Mouse (Mus musculus) lung, embryonic 14.5 days (tissue): ENCODE data around the gene Prss28. TPM values are rescaled to one million over a fixed set of nuclear protein-coding genes. Genes with fewer than 3 reads are reported as not detected.
A peak's percentile ranks its signal among the peaks of the same experiment; 100 is the strongest.

Experiments used
- ATAC-seq: fragments of 200-750 bp; cut with Nextera tagmentation; 2 replicates; pipeline ENCODE4 v1.8.0; 2017; ENCODE audit warnings: mild to moderate bottlenecking, moderate TSS enrichment, moderate library complexity; ENCODE audit not compliant: insufficient read depth
- DNase-seq: peaks from one replicate; pipeline ENCODE4 v3.0.0-alpha.2; 2015
- H3K27ac ChIP-seq: fragments of 300-500 bp; sonication (generic); 2 replicates; pipeline ENCODE4 v1.5.1; 2014; ENCODE audit warnings: low read depth, mild to moderate bottlenecking, moderate library complexity
- H3K27me3 ChIP-seq: fragments of 300-500 bp; sonication (generic); 2 replicates; pipeline ENCODE4 v1.6.1; 2014; ENCODE audit warnings: low read length, control low read depth; ENCODE audit not compliant: insufficient read depth
- H3K36me3 ChIP-seq: fragments of 300-500 bp; sonication (generic); 2 replicates; pipeline ENCODE4 v1.6.1; 2014; ENCODE audit warnings: control low read depth; ENCODE audit not compliant: insufficient read depth
- H3K4me1 ChIP-seq: fragments of 300-500 bp; sonication (generic); 2 replicates; pipeline ENCODE4 v1.6.1; 2014; ENCODE audit warnings: antibody characterized with exemption, control low read depth; ENCODE audit not compliant: insufficient read depth
- H3K4me2 ChIP-seq: fragments of 300-500 bp; sonication (generic); 2 replicates; pipeline ENCODE4 v1.6.1; 2014; ENCODE audit warnings: mild to moderate bottlenecking
- H3K4me3 ChIP-seq: fragments of 300-500 bp; sonication (generic); 2 replicates; pipeline ENCODE4 v1.5.1; 2014; ENCODE audit warnings: low read depth, low read length
- H3K9ac ChIP-seq: fragments of 300-500 bp; sonication (generic); 2 replicates; pipeline ENCODE4 v1.6.1; 2014
- H3K9me3 ChIP-seq: fragments of 300-500 bp; sonication (generic); 2 replicates; pipeline ENCODE4 v1.6.1; 2016; ENCODE audit warnings: low read depth, low read length, control low read depth
- CTCF ChIP-seq: IDR thresholded peaks from 2 replicates; pipeline ENCODE4 v1.5.1; 2016; ENCODE audit warnings: antibody characterized with exemption, low read depth
- WGBS: fragments of 180-500 bp; shearing (Covaris S2); extraction: QIAGEN DNeasy Blood & Tissue Kit; methylation state at CpG from one replicate; pipeline ENCODE4 v1.1.7; 2014; 5-methylcytosine and 5-hydroxymethylcytosine counted together
- polyA plus RNA-seq: library from polyadenylated mRNA; unstranded; fragments of >200 nt; fragmentation: Nextera tagmentation; extraction: Ambion mirVana; gene quantifications from 2 replicates; pipeline ENCODE4 v1.2.1, GENCODE M21; 2014

Prss28 gene
- polyA plus RNA-seq, 1 experiment from 2014 or later = not detected

DNA sequence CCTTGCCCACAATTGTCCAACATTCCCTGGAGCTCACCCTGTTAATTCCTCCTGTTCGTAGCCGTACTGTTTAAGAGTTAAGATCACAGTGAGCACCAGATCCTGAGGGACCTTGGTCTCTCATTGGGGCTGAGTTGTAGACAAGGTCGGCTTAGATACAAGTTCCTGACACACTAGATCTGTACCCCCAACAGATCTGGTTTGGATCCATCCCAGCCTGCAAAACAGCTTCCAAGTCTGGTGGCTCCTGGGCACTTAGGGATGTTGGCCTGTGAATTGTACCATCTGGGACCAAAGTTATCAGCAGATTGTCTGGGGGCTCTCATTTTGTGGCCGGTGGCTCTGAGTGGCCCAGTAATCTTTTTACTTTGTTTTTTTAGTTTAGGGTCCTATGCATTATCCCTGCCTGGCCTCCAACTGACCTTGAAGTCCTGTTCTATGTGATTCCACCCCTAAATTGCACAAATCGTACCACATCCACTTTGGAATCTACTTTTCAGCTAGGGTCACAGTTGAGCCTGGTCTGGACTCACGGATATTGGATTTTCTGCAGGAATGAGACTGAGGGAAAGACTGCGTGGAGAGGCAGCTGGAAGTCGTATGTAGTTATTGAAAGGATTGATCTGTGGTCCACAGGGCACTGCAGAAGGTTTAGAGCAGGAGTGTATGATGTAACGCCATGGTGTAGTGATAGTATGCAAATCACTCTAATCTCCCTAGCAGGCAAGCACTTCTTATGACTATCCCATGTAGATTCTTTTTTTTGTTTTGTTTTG, 33.7 kb upstream of the Prss28 start, which contains the start of gene Ube2i:
Gene Ube2i (minus strand): TSS at position 52 of the 776 bp plus-strand sequence.
- WGBS = 78% methylated on average over 9 of the region's 9 CpGs
- Histone ChIP-seq H3K9ac (peak within 1 kb of the TSS; percentile 100), H3K4me2 (peak within 1 kb of the TSS; percentile 83), H3K36me3 (peaks cover 12% of the 10 kb centered on the region), H3K27ac (peak within 1 kb of the TSS; percentile 99), H3K27me3 (no peaks in the 10 kb centered on the region), H3K4me3 (peak within 1 kb of the TSS; percentile 100), H3K9me3 (no peaks in the 10 kb centered on the region), H3K4me1 (no peaks in the 10 kb centered on the region; the same call in 1 of the 2 replicates)
- DNase-seq = no peak
- no peak for TF ChIP-seq CTCF
- no peak for ATAC-seq

DNA sequence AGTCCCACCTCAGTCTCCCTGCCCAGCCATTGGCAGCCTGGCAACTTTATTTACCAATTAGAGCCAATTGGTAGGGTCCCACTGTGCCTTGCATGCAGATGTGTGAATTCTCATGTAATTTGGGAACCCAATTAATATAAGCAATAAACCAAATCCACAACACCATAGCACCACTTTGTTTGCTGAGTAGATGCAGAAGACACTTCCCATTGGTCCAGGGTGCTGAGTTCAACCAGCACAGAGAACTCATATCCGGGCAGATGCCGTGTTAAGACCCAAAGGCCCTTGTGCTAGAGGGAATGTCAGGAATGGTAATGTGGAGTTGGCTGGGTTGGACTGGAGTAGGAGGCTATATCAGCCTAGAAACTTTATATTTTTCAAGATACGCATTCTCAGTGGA, 32.6 kb upstream of the Prss28 start:
- H3K36me3 ChIP-seq = peaks cover 3% of the 10 kb centered on the region; the same call in 1 of the 2 replicates
- 94% methylated on average over 3 of the region's 3 CpGs for WGBS
- no peak overlapping the region for H3K9ac ChIP-seq
- no peak overlapping the region for H3K27ac ChIP-seq
- H3K27me3 ChIP-seq = no peaks in the 10 kb centered on the region
- H3K4me2 ChIP-seq = no peak overlapping the region
- H3K4me3 ChIP-seq = no peak overlapping the region
- H3K4me1 ChIP-seq = no peaks in the 10 kb centered on the region; the same call in 1 of the 2 replicates
- no peak for TF ChIP-seq CTCF
- DNase-seq = no peak
- H3K9me3 ChIP-seq = no peaks in the 10 kb centered on the region
- ATAC-seq = no peak

DNA sequence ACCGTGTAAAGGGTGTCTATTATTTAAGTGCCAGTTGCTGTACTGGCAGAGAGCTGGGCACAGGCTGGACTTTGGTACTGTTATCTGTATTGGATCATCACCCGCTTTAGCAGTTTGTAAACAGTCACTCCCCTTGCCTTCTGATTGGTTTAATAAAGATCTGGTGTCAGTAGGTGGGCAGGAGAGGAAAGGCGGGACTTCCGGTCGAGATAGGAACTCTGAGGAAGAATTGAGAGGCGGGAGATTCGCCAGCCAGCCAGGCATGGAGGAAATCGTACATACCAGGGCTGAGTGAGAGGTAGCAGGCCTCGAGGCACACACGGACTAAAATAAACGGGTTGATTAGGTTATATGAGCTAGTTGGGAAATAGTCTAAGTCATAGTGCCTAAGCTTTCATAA, 26.3 kb upstream of the Prss28 start:
- ATAC-seq = no peak
- H3K4me3 ChIP-seq = no peak overlapping the region
- WGBS = 33% methylated on average over 11 of the region's 11 CpGs
- H3K9ac ChIP-seq = no peak overlapping the region
- H3K9me3 ChIP-seq = no peaks in the 10 kb centered on the region
- no peaks in the 10 kb centered on the region for H3K27me3 ChIP-seq
- no peaks in the 10 kb centered on the region for H3K36me3 ChIP-seq
- DNase-seq = peak; percentile 51
- H3K4me2 ChIP-seq = no peak overlapping the region
- no peaks in the 10 kb centered on the region for H3K4me1 ChIP-seq
- no peak for TF ChIP-seq CTCF
- H3K27ac ChIP-seq = no peak overlapping the region

DNA sequence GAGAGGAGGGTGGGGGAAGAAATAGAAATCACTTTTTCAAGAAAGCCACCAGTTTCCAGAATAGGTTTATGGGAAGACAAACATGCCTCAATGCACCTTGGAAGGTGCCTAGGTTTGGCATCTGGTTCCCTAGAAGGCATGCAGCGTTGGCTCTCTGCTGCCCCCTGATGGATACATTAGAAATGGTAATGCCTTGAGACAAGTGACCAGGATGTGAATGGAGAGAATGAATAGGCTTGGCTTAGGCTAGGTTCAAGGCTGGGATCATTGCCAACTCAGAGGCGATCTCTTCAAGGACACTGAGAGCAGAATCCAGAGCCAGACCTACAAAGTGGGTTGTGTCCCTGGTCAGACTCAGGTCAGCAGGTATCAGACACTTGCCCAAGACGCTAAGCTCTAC, 23.4 kb upstream of the Prss28 start:
- H3K27ac ChIP-seq = no peak overlapping the region
- no peaks in the 10 kb centered on the region for H3K9me3 ChIP-seq
- peak; percentile 96 for TF ChIP-seq CTCF
- DNase-seq (peak; percentile 86), ATAC-seq (0 out of 2 replicates have a peak, but pooled peaks have one; percentile 31)
- no peak overlapping the region for H3K4me2 ChIP-seq
- no peak overlapping the region for H3K9ac ChIP-seq
- no peaks in the 10 kb centered on the region for H3K27me3 ChIP-seq
- H3K4me1 ChIP-seq = no peaks in the 10 kb centered on the region
- H3K36me3 ChIP-seq = no peaks in the 10 kb centered on the region
- 16% methylated on average over 3 of the region's 3 CpGs for WGBS
- H3K4me3 ChIP-seq = no peak overlapping the region

DNA sequence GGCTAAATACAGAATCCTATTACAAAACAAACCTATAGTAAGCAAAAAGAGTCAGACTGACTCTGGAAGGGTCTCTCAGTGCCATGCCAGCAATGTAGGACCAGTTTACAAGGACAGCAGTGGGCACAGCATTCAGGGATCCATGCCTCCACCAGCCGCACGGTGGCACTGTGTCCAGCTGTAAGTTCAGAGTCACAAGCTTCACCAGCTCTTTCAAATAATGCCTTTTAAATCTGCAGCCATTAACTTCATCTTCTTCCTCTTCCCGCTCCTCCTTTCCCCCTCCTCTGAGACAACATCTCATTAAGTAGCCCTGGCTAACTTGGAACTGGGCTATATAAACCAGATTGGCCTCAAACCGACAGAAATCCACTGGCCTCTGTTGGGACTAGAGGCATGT, 19.6 kb upstream of the Prss28 start:
- no peak overlapping the region for H3K4me2 ChIP-seq
- peak; percentile 80 for TF ChIP-seq CTCF
- no peaks in the 10 kb centered on the region for H3K9me3 ChIP-seq
- no peak overlapping the region for H3K4me3 ChIP-seq
- 30% methylated on average over 4 of the region's 4 CpGs for WGBS
- no peaks in the 10 kb centered on the region for H3K36me3 ChIP-seq
- no peaks in the 10 kb centered on the region for H3K4me1 ChIP-seq
- ATAC-seq (no peak), DNase-seq (peak; percentile 72)
- H3K27me3 ChIP-seq = no peaks in the 10 kb centered on the region
- no peak overlapping the region for H3K27ac ChIP-seq
- H3K9ac ChIP-seq = no peak overlapping the region

DNA sequence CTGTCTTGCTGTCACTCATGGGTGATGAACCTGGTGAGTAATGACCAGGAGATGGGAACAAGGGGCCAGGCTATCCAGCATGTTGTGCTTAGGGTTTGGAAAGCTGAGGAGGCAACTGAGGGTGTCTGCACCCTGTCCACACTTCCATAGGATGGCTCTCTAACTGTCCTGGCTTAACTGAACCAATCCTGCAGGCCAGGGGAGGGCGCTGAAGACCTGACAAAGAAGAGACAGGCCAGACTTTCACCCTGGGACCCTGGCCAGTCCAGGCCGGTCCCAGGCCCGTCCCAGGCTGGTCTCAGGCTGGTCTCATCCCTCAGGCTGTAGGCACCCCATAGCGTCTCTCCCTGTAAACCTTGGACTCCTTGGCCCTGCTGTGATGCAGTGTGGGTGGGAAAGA, 18.0 kb upstream of the Prss28 start:
- DNase-seq = no peak
- peak; percentile 11; the same call in 1 of the 2 replicates for TF ChIP-seq CTCF
- no peaks in the 10 kb centered on the region for H3K4me1 ChIP-seq
- H3K9ac ChIP-seq = no peak overlapping the region
- no peaks in the 10 kb centered on the region for H3K27me3 ChIP-seq
- no peak overlapping the region for H3K4me3 ChIP-seq
- no peak overlapping the region for H3K27ac ChIP-seq
- no peaks in the 10 kb centered on the region for H3K36me3 ChIP-seq
- no peak for ATAC-seq
- WGBS = 19% methylated on average over 4 of the region's 4 CpGs
- H3K4me2 ChIP-seq = no peak overlapping the region
- H3K9me3 ChIP-seq = no peaks in the 10 kb centered on the region

DNA sequence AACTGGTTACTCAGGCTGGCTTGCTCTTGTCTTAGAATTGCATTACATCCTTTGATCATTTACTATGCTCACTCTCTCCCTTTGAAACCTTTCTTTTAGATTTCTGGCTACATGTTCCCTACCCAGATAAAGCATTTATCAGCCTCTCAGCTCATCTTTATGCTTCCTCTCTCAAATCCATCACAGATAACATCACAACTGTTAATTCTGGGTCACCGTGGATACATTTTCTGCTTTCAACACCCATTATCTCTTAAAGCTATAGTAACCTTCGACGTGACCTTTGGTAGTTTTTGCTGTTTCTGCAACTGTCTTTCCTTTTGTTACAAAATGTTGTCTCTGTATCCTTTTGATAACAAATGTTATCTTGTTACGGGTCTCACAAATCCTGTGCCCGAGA, 15.0 kb upstream of the Prss28 start:
- ATAC-seq = no peak
- Histone ChIP-seq H3K27ac (no peak overlapping the region), H3K4me1 (no peaks in the 10 kb centered on the region), H3K27me3 (0 out of 2 replicates have a peak, but pooled peaks cover 2% of the 10 kb centered on the region), H3K36me3 (no peaks in the 10 kb centered on the region), H3K9ac (no peak overlapping the region), H3K4me2 (no peak overlapping the region), H3K4me3 (no peak overlapping the region), H3K9me3 (no peaks in the 10 kb centered on the region)
- no peak for DNase-seq
- 36% methylated on average over 5 of the region's 5 CpGs for WGBS
- TF ChIP-seq CTCF = no peak
